12 mouse cellular contexts compared by ENCODE assay signal in genomic region chr12:109925866-109926265, GRCm38 (mm10).
"Had no signal": no experiment of that assay in that cellular context is flagged by ENCODE, and none has a peak within 500 bp of the region (broad histone marks: within the 10 kb centered on the region; RNA-seq: fewer than 3 reads in every experiment).

No protein-coding gene starts in this region.

- H3K27me3 ChIP-seq: limb, embryonic 13.5 days; midbrain, embryonic 12.5 days; neural tube, embryonic 15.5 days had no signal

- H3K4me3 ChIP-seq: kidney, embryonic 15.5 days; limb, embryonic 13.5 days; midbrain, embryonic 12.5 days; neural tube, embryonic 15.5 days had no signal

- H3K27ac ChIP-seq: kidney, embryonic 15.5 days; limb, embryonic 13.5 days; liver, embryonic 14.5 days; midbrain, embryonic 12.5 days; neural tube, embryonic 15.5 days had no signal

- ATAC-seq: midbrain, embryonic 16.5 days had no signal

- H3K9ac ChIP-seq: kidney, embryonic 15.5 days; limb, embryonic 13.5 days; liver, embryonic 14.5 days; midbrain, embryonic 12.5 days; neural tube, embryonic 15.5 days had no signal

- H3K4me1 ChIP-seq: kidney, embryonic 15.5 days; midbrain, embryonic 12.5 days; neural tube, embryonic 15.5 days had no signal

- H3K36me3 ChIP-seq: kidney, embryonic 15.5 days; limb, embryonic 13.5 days; midbrain, embryonic 12.5 days; neural tube, embryonic 15.5 days had no signal

- H3K4me2 ChIP-seq: kidney, embryonic 15.5 days; limb, embryonic 13.5 days; midbrain, embryonic 12.5 days; neural tube, embryonic 15.5 days had no signal

- H3K9me3 ChIP-seq: kidney, embryonic 15.5 days; limb, embryonic 13.5 days; neural tube, embryonic 15.5 days had no signal

- DNase-seq: kidney, adult 2 months; kidney, postnatal 14 days; layer of hippocampus, postnatal 36 days; lung, adult 18-20 months; right cerebral cortex, adult 18-20 months; thymus, postnatal 4 days had no signal
